Mouse (Mus musculus) C2C12 (cell line): Measurements from ENCODE around the gene Car9.

Source experiments
- CEBPB ChIP-seq: IDR thresholded peaks from one replicate; pipeline ENCODE4 v1.6.1; 2011; ENCODE audit warnings: low read depth, mild to moderate bottlenecking, control low read depth, moderate library complexity
- CTCF ChIP-seq: IDR thresholded peaks from one replicate; pipeline ENCODE4 v1.5.1; 2011; ENCODE audit not compliant: control insufficient read depth, insufficient read depth, insufficient read length
- FOSL1 ChIP-seq: IDR thresholded peaks from one replicate; pipeline ENCODE4 v1.8.0; 2011; ENCODE audit warnings: mild to moderate bottlenecking, low read length; ENCODE audit not compliant: poor library complexity, insufficient read depth, severe bottlenecking
- MAX ChIP-seq: IDR thresholded peaks from one replicate; pipeline ENCODE4 v1.6.1; 2011; ENCODE audit warnings: mild to moderate bottlenecking, control low read depth
- MYOD1 ChIP-seq: IDR thresholded peaks from one replicate; pipeline ENCODE4 v1.6.1; 2011; ENCODE audit warnings: low read depth; ENCODE audit not compliant: control insufficient read depth, insufficient read length
- USF1 ChIP-seq: IDR thresholded peaks from one replicate; pipeline ENCODE4 v1.6.1; 2011; ENCODE audit warnings: low read depth, mild to moderate bottlenecking, control low read depth, moderate library complexity

- TF ChIP-seq CTCF: no peak
- TF ChIP-seq MAX: no peak
- no peak for TF ChIP-seq USF1
- TF ChIP-seq FOSL1: no peak
- TF ChIP-seq MYOD1: no peak
- no peak for TF ChIP-seq CEBPB
Measured at GRCm38 (mm10) chr4:43509109-43509508, 2.3 kb downstream of the Car9 start.
